Mouse (Mus musculus) heart, adult 11 months (tissue): ENCODE results near the gene Commd9.

ENCODE experiments used
- DNase-seq: peaks from one replicate; pipeline ENCODE4 v3.0.0; 2022

The Commd9 gene

GRCm38 (mm10) chr2:101909326-101910080 lies 23.5 kb downstream of the Commd9 start:
- no peak for DNase-seq

- peak; percentile 78 for DNase-seq
Observed at GRCm38 (mm10) chr2:101918518-101918917, 32.5 kb downstream of the Commd9 start.

GRCm38 (mm10) chr2:101920136-101920554 lies 34.1 kb downstream of the Commd9 start:
- no peak for DNase-seq

GRCm38 (mm10) chr2:101922302-101922701 lies 36.3 kb downstream of the Commd9 start:
- peak; percentile 18 for DNase-seq

GRCm38 (mm10) chr2:101923181-101923580 lies 37.1 kb downstream of the Commd9 start:
- DNase-seq: peak; percentile 33

GRCm38 (mm10) chr2:101925183-101925582 lies 39.1 kb downstream of the Commd9 start:
- DNase-seq: peak; percentile 4

- peak; percentile 41 for DNase-seq
Observed at GRCm38 (mm10) chr2:101925591-101926188, 39.6 kb downstream of the Commd9 start.

- DNase-seq: peak; percentile 84
Observed at GRCm38 (mm10) chr2:101932169-101932936, 46.3 kb downstream of the Commd9 start.

GRCm38 (mm10) chr2:101933301-101933700 lies 47.3 kb downstream of the Commd9 start:
- DNase-seq: peak; percentile 58

- peak; percentile 43 for DNase-seq
Observed at GRCm38 (mm10) chr2:101935006-101935405, 49.0 kb downstream of the Commd9 start.

- DNase-seq: peak; percentile 77
Observed at GRCm38 (mm10) chr2:101950716-101951520, 64.9 kb downstream of the Commd9 start.
